Mouse (Mus musculus): ENCODE results near the gene Mapk14. TPM values are rescaled to one million over a fixed set of nuclear protein-coding genes. Genes with fewer than 3 reads are reported as not detected.

Gene Mapk14
- total and polyA plus RNA-seq, 3 experiments: 61.5 to 93.2 TPM; not detected in 1

DNA sequence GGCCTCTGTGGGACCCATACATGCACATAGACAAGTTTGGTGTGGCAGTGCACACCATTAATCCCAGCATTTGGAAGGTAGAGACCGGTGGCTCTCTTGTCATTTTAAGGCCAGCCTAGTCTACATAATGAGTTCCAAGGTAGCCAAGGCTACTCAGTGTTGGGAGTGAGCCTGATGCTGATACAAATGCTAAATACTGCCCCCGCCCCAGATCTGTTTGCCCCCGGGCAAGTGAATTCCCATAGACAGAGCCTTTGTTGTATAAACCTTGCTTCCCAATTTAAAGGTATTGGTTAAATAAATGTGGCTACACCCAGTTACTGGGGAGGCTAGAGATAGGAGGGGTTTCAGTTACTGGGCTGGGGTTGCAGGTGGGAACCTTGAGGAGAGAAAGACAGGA lies 93.9 kb downstream of the Mapk14 start:
- Histone ChIP-seq H3K4me3 (ENCODE audit: control insufficient read depth in 1 of 2, insufficient read depth in 1 of 2, low read depth in 2 of 2, low read length in 2 of 2) (no peak overlapping the region), H3K9ac (ENCODE audit: control insufficient read depth, low read depth, low read length, poor library complexity, severe bottlenecking) (no peak overlapping the region), H3K4me1 (ENCODE audit: control insufficient read depth in 1 of 2, insufficient read depth in 2 of 2, low read length in 2 of 2) (no peaks in the 10 kb centered on the region), H3K9me3 (replicated peaks; ENCODE audit: insufficient read depth, low read length) (no peaks in the 10 kb centered on the region), H3K27me3 (ENCODE audit: control insufficient read depth in 1 of 2, insufficient read depth in 2 of 2, low read length in 2 of 2) (no peaks in the 10 kb centered on the region), H3K79me2 (ENCODE audit: control insufficient read depth, insufficient read depth, low read length, poor library complexity) (no peaks in the 10 kb centered on the region), H3K36me3 (ENCODE audit: control insufficient read depth in 1 of 2, insufficient read depth in 2 of 2, low read length in 2 of 2) (no peaks in the 10 kb centered on the region), H3K27ac (ENCODE audit: control insufficient read depth, low read depth, low read length) (no peak overlapping the region)
- DNase-seq (ENCODE audit: low read depth, low spot score): no peak
- no peak for TF ChIP-seq MYB (IDR thresholded peaks at IDR 0.05; ENCODE audit: low read depth, low read length)
- TF ChIP-seq TAL1 (IDR thresholded peaks at IDR 0.05; ENCODE audit: low read length): no peak
- TF ChIP-seq MAX (IDR thresholded peaks at IDR 0.05; ENCODE audit: low read length): no peak
- no peak for TF ChIP-seq MYC (IDR thresholded peaks at IDR 0.05; ENCODE audit: low read depth, low read length)
- TF ChIP-seq POLR2AphosphoS2 (IDR thresholded peaks at IDR 0.05; ENCODE audit: low read length): no peak

DNA sequence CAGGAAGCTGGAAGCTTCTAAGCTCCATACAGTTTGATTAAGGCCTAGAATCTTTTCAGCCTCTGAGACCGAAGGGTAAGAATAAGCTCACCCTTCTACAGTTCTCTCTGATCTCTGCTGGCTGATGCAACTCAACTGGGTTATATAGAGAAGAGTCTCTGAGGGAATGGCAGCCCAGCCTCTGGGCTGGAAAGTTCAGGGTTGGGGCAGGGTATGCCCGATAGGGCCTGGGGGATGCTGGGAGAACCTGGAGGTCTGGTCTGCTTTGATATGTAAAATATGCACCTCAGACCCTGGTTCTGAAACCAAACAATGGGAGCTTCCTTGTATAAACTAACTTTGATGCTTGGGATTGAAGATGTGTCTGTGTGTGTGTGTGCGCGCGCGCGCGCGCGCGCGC lies 96.4 kb downstream of the Mapk14 start:
- no peaks in the 10 kb centered on the region for H3K9me3 ChIP-seq (replicated peaks; ENCODE audit: insufficient read depth, low read length)
- H3K79me2 ChIP-seq (ENCODE audit: control insufficient read depth, insufficient read depth, low read length, poor library complexity): no peaks in the 10 kb centered on the region
- H3K27ac ChIP-seq (ENCODE audit: control insufficient read depth, low read depth, low read length): no peak overlapping the region
- no peak overlapping the region for H3K9ac ChIP-seq (ENCODE audit: control insufficient read depth, low read depth, low read length, poor library complexity, severe bottlenecking)
- no peaks in the 10 kb centered on the region for H3K36me3 ChIP-seq (ENCODE audit: control insufficient read depth in 1 of 2, insufficient read depth in 2 of 2, low read length in 2 of 2)
- DNase-seq (ENCODE audit: low read depth, low spot score): no peak
- H3K4me1 ChIP-seq (ENCODE audit: control insufficient read depth in 1 of 2, insufficient read depth in 2 of 2, low read length in 2 of 2): no peaks in the 10 kb centered on the region
- H3K4me3 ChIP-seq (ENCODE audit: control insufficient read depth in 1 of 2, insufficient read depth in 1 of 2, low read depth in 2 of 2, low read length in 2 of 2): no peak overlapping the region
- H3K27me3 ChIP-seq (ENCODE audit: control insufficient read depth in 1 of 2, insufficient read depth in 2 of 2, low read length in 2 of 2): no peaks in the 10 kb centered on the region
- TF ChIP-seq RCOR1 (IDR thresholded peaks at IDR 0.05; ENCODE audit: low read depth, low read length) (no peak), RAD21 (IDR thresholded peaks at IDR 0.05; ENCODE audit: low read depth, low read length) (no peak), GATA1 (IDR thresholded peaks at IDR 0.05; ENCODE audit: low read depth, low read length) (no peak)

DNA sequence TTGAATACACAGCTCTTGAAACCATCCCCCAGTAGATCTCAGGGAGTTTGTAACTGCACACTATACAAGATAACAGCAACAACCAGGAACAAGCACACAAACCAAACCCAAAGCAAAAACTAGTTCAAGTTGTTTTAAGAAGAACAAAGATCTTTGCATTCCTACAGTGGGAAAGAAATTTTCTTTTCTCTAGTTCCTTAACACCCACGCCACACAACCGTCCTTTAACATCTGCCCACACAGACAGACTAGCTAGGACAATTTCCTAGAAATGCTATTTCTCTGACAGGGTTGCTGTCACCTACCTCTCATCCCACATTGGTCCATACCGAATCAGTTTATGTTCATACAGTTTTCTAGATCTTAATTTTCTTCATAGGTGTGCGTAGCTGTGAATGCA lies 105.9 kb downstream of the Mapk14 start:
- Histone ChIP-seq H3K79me2 (ENCODE audit: control insufficient read depth, insufficient read depth, low read length, poor library complexity) (peaks cover 7% of the 10 kb centered on the region), H3K9ac (ENCODE audit: control insufficient read depth, low read depth, low read length, poor library complexity, severe bottlenecking) (no peak overlapping the region), H3K27ac (ENCODE audit: control insufficient read depth, low read depth, low read length) (no peak overlapping the region), H3K9me3 (replicated peaks; ENCODE audit: insufficient read depth, low read length) (no peaks in the 10 kb centered on the region), H3K27me3 (ENCODE audit: control insufficient read depth in 1 of 2, insufficient read depth in 2 of 2, low read length in 2 of 2) (peaks cover 0 to 2% of the 10 kb centered on the region in 2 experiments; a peak in 1 of 4 replicates), H3K36me3 (ENCODE audit: control insufficient read depth in 1 of 2, insufficient read depth in 2 of 2, low read length in 2 of 2) (peaks cover 0 to 11% of the 10 kb centered on the region in 2 experiments; a peak in 2 of 4 replicates), H3K4me1 (ENCODE audit: control insufficient read depth in 1 of 2, insufficient read depth in 2 of 2, low read length in 2 of 2) (peaks cover 0 to 2% of the 10 kb centered on the region in 2 experiments; a peak in 3 of 4 replicates), H3K4me3 (ENCODE audit: control insufficient read depth in 1 of 2, insufficient read depth in 1 of 2, low read depth in 2 of 2, low read length in 2 of 2) (no peak overlapping the region)
- no peak for DNase-seq (ENCODE audit: low read depth, low spot score)
- TF ChIP-seq TAL1 (IDR thresholded peaks at IDR 0.05; ENCODE audit: low read length) (no peak), ZMIZ1 (IDR thresholded peaks at IDR 0.05; ENCODE audit: low read depth, low read length) (no peak), RCOR1 (IDR thresholded peaks at IDR 0.05; ENCODE audit: low read depth, low read length) (no peak)

Other genes starting within 250 kb of the Mapk14 start
- 16.5 and 16.6 TPM in 2 replicates for gene Fkbp5, start 173.8 kb upstream of the Mapk14 start, total RNA-seq (2012; rRNA removed)
- gene Fkbp5, start 173.8 kb upstream of the Mapk14 start, polyA plus RNA-seq (2012; ENCODE audit: insufficient read depth in 1 of 2, insufficient read length in 2 of 2, low read depth in 1 of 2, low replicate concordance in 2 of 2, missing spikeins in 1 of 2): 100 to 1,000 TPM in 1 of 2 experiments, 10 to 100 TPM in 1; 44.3 to 184 TPM
- not detected in 2 replicates for gene Armc12, start 160.5 kb upstream of the Mapk14 start, total RNA-seq (2012; rRNA removed)
- under 1 TPM in 1 of 2 experiments, not detected in 1; 0.15 TPM for gene Armc12, start 160.5 kb upstream of the Mapk14 start, polyA plus RNA-seq (2012; ENCODE audit: insufficient read depth in 1 of 2, insufficient read length in 2 of 2, low read depth in 1 of 2, low replicate concordance in 2 of 2, missing spikeins in 1 of 2)
- gene Clpsl2, start 141.9 kb upstream of the Mapk14 start, total RNA-seq (2012; rRNA removed): not detected in 2 replicates
- gene Clpsl2, start 141.9 kb upstream of the Mapk14 start, polyA plus RNA-seq (2012; ENCODE audit: insufficient read depth in 1 of 2, insufficient read length in 2 of 2, low read depth in 1 of 2, low replicate concordance in 2 of 2, missing spikeins in 1 of 2): not detected
- gene Clps, start 130.6 kb upstream of the Mapk14 start, total RNA-seq (2012; rRNA removed): not detected in 2 replicates
- not detected for gene Clps, start 130.6 kb upstream of the Mapk14 start, polyA plus RNA-seq (2012; ENCODE audit: insufficient read depth in 1 of 2, insufficient read length in 2 of 2, low read depth in 1 of 2, low replicate concordance in 2 of 2, missing spikeins in 1 of 2)
- not detected in 2 replicates for gene Lhfpl5, start 115.7 kb upstream of the Mapk14 start, total RNA-seq (2012; rRNA removed)
- under 1 TPM in 1 of 2 experiments, not detected in 1; 0.19 TPM for gene Lhfpl5, start 115.7 kb upstream of the Mapk14 start, polyA plus RNA-seq (2012; ENCODE audit: insufficient read depth in 1 of 2, insufficient read length in 2 of 2, low read depth in 1 of 2, low replicate concordance in 2 of 2, missing spikeins in 1 of 2)
- 125 and 138 TPM in 2 replicates for gene Srpk1, start 68.6 kb upstream of the Mapk14 start, total RNA-seq (2012; rRNA removed)
- gene Srpk1, start 68.6 kb upstream of the Mapk14 start, polyA plus RNA-seq (2012; ENCODE audit: insufficient read depth in 1 of 2, insufficient read length in 2 of 2, low read depth in 1 of 2, low replicate concordance in 2 of 2, missing spikeins in 1 of 2): 100 to 1,000 TPM; 119 to 211 TPM
- 0.58 and 0.69 TPM in 2 replicates for gene Slc26a8, start 1.1 kb upstream of the Mapk14 start, total RNA-seq (2012; rRNA removed)
- gene Slc26a8, start 1.1 kb upstream of the Mapk14 start, polyA plus RNA-seq (2012; ENCODE audit: insufficient read depth in 1 of 2, insufficient read length in 2 of 2, low read depth in 1 of 2, low replicate concordance in 2 of 2, missing spikeins in 1 of 2): 1 to 10 TPM in 1 of 2 experiments, not detected in 1; 1.6 TPM
- 0.42 and 0.92 TPM in 2 replicates for gene AC170998.1, start 34.8 kb downstream of the Mapk14 start, total RNA-seq (2012; rRNA removed)
- gene AC170998.1, start 34.8 kb downstream of the Mapk14 start, polyA plus RNA-seq (2012; ENCODE audit: insufficient read depth in 1 of 2, insufficient read length in 2 of 2, low read depth in 1 of 2, low replicate concordance in 2 of 2, missing spikeins in 1 of 2): under 1 TPM in 1 of 2 experiments, not detected in 1; 0.42 TPM
- 0.04 TPM in 1 of 2 replicates, not detected in the other for gene Mapk13, start 78.0 kb downstream of the Mapk14 start, total RNA-seq (2012; rRNA removed)
- gene Mapk13, start 78.0 kb downstream of the Mapk14 start, polyA plus RNA-seq (2012; ENCODE audit: insufficient read depth in 1 of 2, insufficient read length in 2 of 2, low read depth in 1 of 2, low replicate concordance in 2 of 2, missing spikeins in 1 of 2): 1 to 10 TPM in 1 of 2 experiments, not detected in 1; 1.4 TPM
- 1.7 and 2.5 TPM in 2 replicates for gene Brpf3, start 109.8 kb downstream of the Mapk14 start, total RNA-seq (2012; rRNA removed)
- gene Brpf3, start 109.8 kb downstream of the Mapk14 start, polyA plus RNA-seq (2012; ENCODE audit: insufficient read depth in 1 of 2, insufficient read length in 2 of 2, low read depth in 1 of 2, low replicate concordance in 2 of 2, missing spikeins in 1 of 2): 10 to 100 TPM in 1 of 2 experiments, not detected in 1; 23.7 TPM
- 0.08 TPM in 1 of 2 replicates, not detected in the other for gene Pnpla1, start 167.1 kb downstream of the Mapk14 start, total RNA-seq (2012; rRNA removed)
- under 1 TPM in 1 of 2 experiments, not detected in 1; 0.38 TPM for gene Pnpla1, start 167.1 kb downstream of the Mapk14 start, polyA plus RNA-seq (2012; ENCODE audit: insufficient read depth in 1 of 2, insufficient read length in 2 of 2, low read depth in 1 of 2, low replicate concordance in 2 of 2, missing spikeins in 1 of 2)
- 0.04 TPM in 1 of 2 replicates, not detected in the other for gene 4930539E08Rik, start 224.0 kb downstream of the Mapk14 start, total RNA-seq (2012; rRNA removed)
- under 1 TPM in 1 of 2 experiments, not detected in 1; 0.01 TPM for gene 4930539E08Rik, start 224.0 kb downstream of the Mapk14 start, polyA plus RNA-seq (2012; ENCODE audit: insufficient read depth in 1 of 2, insufficient read length in 2 of 2, low read depth in 1 of 2, low replicate concordance in 2 of 2, missing spikeins in 1 of 2)